Mouse (Mus musculus): ENCODE data around the gene Mtss1l.

The Mtss1l gene

GRCm38 (mm10) chr8:110738591-110739195 is 17.4 kb downstream of the Mtss1l start:
- DNase-seq (ENCODE audit: extremely low spot score), result no peak

- no peak for DNase-seq (ENCODE audit: extremely low spot score)
Observed at GRCm38 (mm10) chr8:110740629-110741175, 19.4 kb downstream of the Mtss1l start.

GRCm38 (mm10) chr8:110741816-110742451 is 20.7 kb downstream of the Mtss1l start:
- DNase-seq (ENCODE audit: extremely low spot score), result no peak

- DNase-seq (ENCODE audit: extremely low spot score), result no peak
Observed at GRCm38 (mm10) chr8:110742452-110742818, 21.2 kb downstream of the Mtss1l start.

- no peak for DNase-seq (ENCODE audit: extremely low spot score)
Observed at GRCm38 (mm10) chr8:110745162-110745561, 23.9 kb downstream of the Mtss1l start.

GRCm38 (mm10) chr8:110746661-110747060 is 25.4 kb downstream of the Mtss1l start:
- DNase-seq (ENCODE audit: extremely low spot score), result no peak

- DNase-seq (ENCODE audit: extremely low spot score), result peak; percentile 75
Observed at GRCm38 (mm10) chr8:110749500-110750170, 28.4 kb downstream of the Mtss1l start.

- DNase-seq (ENCODE audit: extremely low spot score), result no peak
Observed at GRCm38 (mm10) chr8:110750269-110750668, 29.0 kb downstream of the Mtss1l start.

- no peak for DNase-seq (ENCODE audit: extremely low spot score)
Observed at GRCm38 (mm10) chr8:110751490-110751889, 30.2 kb downstream of the Mtss1l start.

- DNase-seq (ENCODE audit: extremely low spot score), result no peak
Observed at GRCm38 (mm10) chr8:110754713-110755112, 33.4 kb downstream of the Mtss1l start.

- DNase-seq (ENCODE audit: extremely low spot score), result no peak
Observed at GRCm38 (mm10) chr8:110755511-110756170, 34.4 kb downstream of the Mtss1l start.

GRCm38 (mm10) chr8:110756196-110756595 is 34.9 kb downstream of the Mtss1l start:
- DNase-seq (ENCODE audit: extremely low spot score), result no peak

GRCm38 (mm10) chr8:110760280-110760940 is 39.1 kb downstream of the Mtss1l start:
- no peak for DNase-seq (ENCODE audit: extremely low spot score)

GRCm38 (mm10) chr8:110761185-110761584 is 39.9 kb downstream of the Mtss1l start:
- no peak for DNase-seq (ENCODE audit: extremely low spot score)

GRCm38 (mm10) chr8:110761988-110762387 is 40.7 kb downstream of the Mtss1l start:
- no peak for DNase-seq (ENCODE audit: extremely low spot score)

GRCm38 (mm10) chr8:110764671-110765070 is 43.4 kb downstream of the Mtss1l start:
- DNase-seq (ENCODE audit: extremely low spot score), result no peak

GRCm38 (mm10) chr8:110767261-110767660 is 46.0 kb downstream of the Mtss1l start:
- DNase-seq (ENCODE audit: extremely low spot score), result no peak

- no peak for DNase-seq (ENCODE audit: extremely low spot score)
Observed at GRCm38 (mm10) chr8:110772452-110772851, 51.2 kb downstream of the Mtss1l start.

- DNase-seq (ENCODE audit: extremely low spot score), result no peak
Observed at GRCm38 (mm10) chr8:110774047-110774446, 52.8 kb downstream of the Mtss1l start.

GRCm38 (mm10) chr8:110774725-110775124 is 53.4 kb downstream of the Mtss1l start:
- DNase-seq (ENCODE audit: extremely low spot score), result no peak

- no peak for DNase-seq (ENCODE audit: extremely low spot score)
Observed at GRCm38 (mm10) chr8:110775316-110775715, 54.0 kb downstream of the Mtss1l start.

- no peak for DNase-seq (ENCODE audit: extremely low spot score)
Observed at GRCm38 (mm10) chr8:110775721-110776120, 54.4 kb downstream of the Mtss1l start.
